Mouse (Mus musculus) spleen, adult 2 months (tissue): Measurements from ENCODE around the gene Insm1.

Experiments
- CTCF ChIP-seq: fragments of 200-500 bp; IDR thresholded peaks from 2 replicates; pipeline ENCODE4 v1.5.1; 2011; ENCODE audit warnings: mild to moderate bottlenecking, inconsistent platforms; ENCODE audit not compliant: insufficient read depth, insufficient read length, insufficient replicate concordance; ENCODE audit errors: extremely low read depth
- POLR2A ChIP-seq: fragments of 200-500 bp; IDR thresholded peaks from 2 replicates; pipeline ENCODE4 v1.6.1; 2011; ENCODE audit warnings: low read depth, low read length, inconsistent platforms

GRCm38 (mm10) chr2:146261146-146261545 lies 39.4 kb downstream of the Insm1 start:
- TF ChIP-seq CTCF: no peak
- TF ChIP-seq POLR2A: no peak
